Mouse (Mus musculus) cerebellum, postnatal 4 days (tissue): ENCODE results near the gene Adamts6.

Experiments used
- DNase-seq, 2 experiments: peaks; one replicate each; pipeline ENCODE4 v3.0.0; 2022; ENCODE audit warnings: low spot score in 2 of 2, mixed read lengths in 1 of 2

Gene Adamts6

DNA sequence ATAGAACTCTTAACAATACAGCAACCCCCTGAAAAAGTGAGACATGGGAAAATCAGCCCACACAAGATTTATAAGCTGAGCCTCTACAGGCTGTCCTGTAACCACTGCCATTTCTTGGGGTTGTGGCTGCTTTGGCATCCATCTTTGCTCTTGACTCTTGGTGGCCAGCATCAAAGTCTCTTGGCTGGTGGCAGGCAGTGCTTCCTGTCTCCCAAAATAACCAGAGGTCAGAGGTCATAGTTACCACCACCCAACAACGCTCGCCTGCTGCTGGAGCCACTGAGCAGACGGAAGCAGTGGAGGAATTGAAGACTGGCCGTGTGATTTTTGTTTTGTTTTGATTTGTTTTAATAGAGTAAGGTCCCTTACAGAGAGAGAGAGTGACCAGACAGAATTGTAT is 228.5 kb downstream of the Adamts6 start:
- DNase-seq, result no peak

DNA sequence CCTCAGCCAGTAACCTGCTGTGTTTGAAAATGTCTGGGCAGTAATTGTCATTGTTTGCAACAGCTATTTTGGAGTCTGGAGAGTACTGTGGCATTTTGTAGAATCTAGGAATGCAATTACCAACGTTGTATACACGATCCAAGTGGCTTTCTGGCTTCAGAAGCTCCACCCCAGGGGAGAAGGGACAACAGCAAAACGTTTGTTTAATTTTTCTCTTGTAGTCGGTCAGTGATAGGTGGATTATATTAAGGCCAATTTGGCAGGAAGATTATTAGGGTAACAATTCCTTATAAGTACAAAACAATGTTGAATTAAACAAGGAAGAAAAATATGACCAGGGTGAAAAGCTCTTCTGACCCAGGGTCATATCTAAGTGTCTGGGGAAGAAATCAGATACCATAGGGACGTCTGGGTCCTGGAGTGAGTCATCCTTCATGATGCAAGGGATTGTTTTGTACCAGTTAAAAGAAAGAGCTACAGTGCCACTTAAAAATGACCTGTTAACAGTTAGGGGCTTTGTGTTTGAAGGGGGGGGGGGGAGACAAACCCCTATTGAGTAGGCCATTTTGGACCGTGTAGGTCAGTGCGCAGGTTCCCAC is 229.2 kb downstream of the Adamts6 start:
- DNase-seq, result no peak

DNA sequence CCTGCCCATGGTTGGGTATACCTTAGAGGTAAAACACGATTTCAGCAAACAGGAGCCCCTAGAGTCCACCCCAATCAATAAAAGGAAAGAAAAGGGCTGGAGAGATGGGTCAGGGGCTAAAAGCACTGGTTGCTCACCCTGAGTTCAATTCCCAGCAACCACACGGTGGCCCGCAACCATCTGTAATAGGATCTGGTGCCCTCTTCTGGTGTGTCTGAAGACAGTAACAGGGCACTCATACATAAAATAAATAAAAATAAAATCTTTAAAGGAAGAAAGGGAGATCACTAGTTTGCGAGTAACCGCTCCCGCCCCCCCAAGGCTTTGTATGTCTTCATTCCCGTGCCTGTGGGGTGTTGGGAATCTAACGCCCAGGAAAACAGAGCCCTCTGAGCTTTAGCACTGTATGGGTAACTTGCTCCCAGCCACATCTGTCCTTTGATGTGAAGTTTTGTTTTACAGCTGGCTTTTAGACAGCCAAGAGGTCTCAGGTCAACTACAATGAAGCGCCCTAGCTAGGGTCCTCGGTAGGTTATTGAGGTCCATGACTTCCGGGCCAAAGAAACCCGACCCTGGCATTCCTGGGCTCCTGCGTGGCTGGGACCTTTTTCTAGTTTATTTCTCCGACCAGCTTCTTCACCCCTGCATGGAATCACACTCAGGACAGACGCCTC is 230.1 kb downstream of the Adamts6 start:
- DNase-seq, result no peak

DNA sequence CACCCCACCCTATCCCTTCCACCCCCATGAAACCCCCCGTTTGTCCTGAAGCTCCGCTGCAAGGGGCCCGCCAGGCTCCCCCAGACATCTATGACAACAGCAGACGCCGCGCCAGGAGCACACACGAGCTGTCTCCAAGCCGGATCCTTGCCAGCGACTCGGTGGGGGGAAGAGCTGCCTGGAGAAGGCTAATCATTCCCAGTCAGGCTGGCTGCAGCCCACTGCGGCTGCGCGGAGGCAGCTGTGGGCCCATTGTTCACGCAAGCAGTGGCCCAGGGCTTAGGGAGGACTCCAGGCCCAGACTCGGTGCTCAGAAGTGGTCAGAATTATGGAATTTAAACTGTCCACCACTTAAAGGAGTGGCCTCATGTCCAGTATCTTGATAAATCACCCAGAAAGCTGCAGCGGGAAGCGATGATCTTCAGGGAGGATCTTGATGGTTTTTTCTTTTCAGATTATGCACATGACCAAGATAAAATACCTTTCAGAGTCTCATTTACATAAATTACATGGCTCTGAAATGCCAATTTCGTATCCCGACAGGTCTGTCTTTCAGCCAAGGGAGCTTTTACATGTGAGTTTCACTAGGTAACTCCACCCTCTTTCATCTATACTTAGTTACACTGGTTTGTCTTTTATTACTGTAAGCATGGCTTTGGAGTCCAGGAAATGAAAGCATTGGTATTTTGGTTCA is 230.8 kb downstream of the Adamts6 start:
- peak; percentile 85 to 95 for DNase-seq

DNA sequence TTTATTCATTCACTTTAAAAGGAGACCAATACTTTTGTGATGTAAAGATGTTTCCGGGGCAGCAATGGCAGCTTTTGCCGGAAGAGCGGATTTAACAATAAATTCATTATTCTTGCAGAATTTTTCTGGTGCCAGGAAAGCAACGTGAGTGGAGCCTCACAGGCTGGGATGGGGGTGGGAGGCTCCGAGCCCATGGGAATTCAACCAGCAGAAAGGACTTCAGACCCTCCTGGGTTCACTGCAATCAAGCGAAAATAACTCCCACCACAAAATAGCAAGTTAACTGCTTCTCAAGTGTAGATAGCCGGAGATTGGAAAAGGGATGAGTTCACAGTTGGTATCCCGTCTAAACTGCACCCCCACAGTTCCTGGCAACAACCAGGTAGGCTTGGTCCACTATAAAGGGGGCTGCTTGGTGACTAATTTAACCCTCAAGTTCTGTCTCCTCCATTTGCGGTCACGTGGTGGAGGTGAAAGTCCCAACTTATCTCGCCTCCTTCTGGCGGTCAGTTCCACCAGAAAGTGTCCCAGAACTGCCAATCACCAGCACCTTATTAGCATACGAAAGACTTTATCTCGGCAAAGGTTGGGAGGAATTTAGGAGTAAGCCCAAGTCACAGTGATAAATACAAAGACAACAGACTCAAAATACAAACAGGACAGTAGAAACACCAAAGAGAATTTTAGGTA is 231.5 kb downstream of the Adamts6 start:
- DNase-seq, result peak in 1 of 2 experiments; percentile 43

DNA sequence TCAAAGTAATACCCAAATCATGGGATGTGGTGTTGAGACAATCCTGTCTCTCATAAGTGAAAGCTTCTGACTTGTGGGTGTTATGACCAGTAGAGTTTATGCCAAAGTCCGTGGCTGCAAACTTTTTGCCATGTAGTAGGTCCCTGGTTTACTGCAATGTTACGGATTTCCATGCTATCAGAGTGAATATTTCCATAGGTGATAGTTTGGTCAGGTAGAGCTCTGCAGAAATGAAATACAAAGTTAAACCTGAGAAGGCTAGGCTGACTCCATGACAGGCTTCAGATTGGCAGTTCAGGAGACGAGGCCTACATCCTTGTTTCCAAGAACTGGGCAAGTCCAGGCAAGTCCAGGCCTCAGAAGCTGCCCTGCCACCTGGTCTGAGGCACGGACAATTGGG is 232.3 kb downstream of the Adamts6 start:
- DNase-seq, result no peak

DNA sequence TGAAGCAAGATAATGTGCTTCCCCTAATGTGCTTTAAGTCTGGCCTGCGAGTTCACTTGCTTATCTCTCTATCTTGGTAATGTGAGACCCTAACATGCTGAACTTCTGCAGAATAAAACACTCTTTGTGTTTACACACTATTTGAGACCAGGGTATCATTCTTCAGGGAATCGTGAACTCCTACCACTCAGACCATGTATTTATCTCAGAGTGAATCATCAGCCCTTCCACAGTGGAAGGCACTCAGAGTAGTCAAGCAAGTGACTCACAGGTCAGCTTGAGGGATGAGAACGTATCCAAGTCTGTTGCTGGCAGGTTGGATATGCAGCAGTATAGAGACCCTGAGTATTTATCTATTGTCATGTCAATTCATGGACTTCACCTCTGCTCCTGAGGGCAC is 232.8 kb downstream of the Adamts6 start:
- no peak for DNase-seq

DNA sequence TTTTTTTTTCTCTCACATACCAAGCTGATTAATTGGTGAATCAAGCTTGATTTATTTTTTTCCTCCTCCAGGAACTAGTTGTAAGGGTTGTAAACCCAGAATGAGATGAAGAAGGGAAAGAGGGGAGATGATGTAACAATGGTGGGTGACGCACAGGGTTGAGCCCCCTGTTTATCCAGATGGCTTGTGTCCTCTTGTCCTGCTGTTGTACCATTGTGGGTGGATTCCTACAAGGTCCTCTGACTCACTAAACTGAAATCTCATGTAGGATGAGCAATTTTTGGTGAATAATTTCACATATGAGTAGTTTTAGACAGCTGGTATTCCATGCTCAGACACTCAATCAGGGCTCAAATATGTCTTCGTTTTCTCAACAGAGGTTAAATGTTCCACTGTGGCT is 233.9 kb downstream of the Adamts6 start:
- no peak for DNase-seq

DNA sequence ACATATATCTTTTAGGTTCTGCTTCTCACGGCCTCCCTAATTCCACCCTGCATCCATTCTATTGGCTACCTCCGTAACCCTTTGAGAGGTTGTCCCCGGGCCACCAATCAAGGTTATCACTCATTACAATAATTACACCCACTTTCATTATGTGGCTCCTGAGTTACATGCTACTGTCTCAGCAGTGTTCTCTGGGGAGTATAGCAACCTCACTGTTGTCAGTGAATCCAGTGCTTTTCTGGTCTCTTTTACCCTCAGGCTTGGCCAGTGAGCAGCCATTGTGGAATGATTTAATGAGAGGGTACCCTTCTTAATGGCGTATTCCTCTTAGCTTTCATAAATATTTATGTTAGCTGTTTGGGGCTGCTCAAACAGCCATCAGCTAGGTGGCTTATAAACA is 238.0 kb downstream of the Adamts6 start:
- DNase-seq, result no peak

DNA sequence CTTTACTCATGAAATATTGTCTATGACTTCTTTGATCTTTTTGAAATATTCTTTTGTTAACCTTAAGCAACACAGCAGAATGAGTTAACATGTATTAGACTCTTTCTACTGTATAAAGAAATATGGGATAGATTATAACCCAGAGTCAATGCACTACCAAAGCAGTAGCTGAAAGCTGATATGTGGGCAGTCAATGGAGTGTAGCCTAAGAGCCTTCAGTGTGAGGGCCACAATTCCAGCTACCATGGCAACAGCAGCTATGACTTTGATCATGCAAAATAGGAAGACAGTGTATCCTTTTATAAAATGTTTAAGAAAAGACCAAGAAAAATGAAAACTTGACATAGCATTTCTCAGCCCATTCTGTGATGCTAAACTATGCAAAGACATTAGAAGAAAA is 241.6 kb downstream of the Adamts6 start:
- no peak for DNase-seq

DNA sequence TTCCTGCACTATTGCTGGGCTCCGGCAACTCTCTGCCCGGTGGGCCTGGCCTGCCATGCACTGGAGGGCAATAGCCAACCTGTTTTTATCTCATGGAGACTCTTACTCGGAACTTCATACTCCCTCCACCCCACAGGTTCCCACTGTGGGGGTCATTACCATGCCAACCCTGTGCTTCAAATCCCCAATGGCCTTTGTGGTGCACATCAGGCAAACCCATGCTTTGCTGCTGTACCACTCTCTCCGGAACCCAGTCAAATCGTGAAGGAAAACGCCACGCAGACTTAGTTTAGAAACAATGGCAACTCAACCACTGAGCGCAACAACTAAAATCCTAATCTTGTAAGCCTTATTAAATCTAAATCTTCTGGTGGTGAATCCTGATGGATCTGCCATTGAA is 244.2 kb downstream of the Adamts6 start:
- DNase-seq, result no peak

DNA sequence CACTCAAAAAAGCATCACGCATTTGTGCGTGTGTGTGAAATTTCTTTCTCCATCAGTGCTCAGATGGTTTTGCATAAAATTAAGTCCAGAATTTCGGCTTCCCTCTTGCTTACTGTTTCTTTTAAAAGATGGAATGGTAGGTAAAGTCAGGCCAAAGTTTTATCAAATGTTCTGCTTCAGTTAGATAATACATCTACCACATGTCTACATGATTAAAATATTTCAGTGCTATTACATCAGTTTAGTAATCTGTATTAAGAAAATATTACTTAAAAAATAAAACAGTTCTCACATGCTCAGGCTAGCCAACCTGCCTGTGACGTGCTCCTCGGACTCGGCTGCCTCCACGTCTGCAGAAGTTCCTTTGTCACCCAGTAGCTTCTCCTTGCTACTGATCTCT is 245.1 kb downstream of the Adamts6 start:
- DNase-seq, result no peak

DNA sequence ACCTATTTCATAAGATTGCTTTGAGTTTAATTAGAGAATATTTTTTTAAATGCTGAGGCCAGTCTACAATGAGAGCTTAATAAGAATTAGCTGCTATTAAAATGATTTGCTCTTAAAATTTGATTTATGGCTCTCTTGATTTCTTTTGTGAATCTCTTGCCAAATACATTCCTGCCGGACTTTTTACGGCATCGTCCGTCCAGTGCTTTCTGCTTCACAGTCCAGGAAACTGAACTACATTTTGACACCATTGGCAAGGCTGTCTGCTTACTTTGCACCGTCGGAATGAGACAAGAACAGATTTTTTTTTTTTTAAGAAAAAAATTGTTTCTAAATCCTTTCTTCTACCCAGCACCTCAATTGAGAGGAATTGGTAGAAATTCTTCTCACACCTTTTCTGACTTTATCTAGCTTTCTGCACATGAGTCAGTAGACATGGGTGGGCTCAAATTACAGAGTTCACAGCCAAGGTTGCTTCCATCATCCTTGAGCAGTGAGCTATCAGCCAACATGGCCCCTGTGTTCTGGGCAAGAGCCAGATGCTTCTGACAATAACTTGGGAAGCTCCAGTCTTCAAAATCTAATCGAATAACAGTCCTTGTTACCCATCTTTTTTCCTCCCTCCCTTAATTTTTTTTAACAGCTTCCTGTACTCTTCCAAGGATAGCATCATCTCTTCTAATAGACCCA is 246.3 kb downstream of the Adamts6 start:
- no peak for DNase-seq

DNA sequence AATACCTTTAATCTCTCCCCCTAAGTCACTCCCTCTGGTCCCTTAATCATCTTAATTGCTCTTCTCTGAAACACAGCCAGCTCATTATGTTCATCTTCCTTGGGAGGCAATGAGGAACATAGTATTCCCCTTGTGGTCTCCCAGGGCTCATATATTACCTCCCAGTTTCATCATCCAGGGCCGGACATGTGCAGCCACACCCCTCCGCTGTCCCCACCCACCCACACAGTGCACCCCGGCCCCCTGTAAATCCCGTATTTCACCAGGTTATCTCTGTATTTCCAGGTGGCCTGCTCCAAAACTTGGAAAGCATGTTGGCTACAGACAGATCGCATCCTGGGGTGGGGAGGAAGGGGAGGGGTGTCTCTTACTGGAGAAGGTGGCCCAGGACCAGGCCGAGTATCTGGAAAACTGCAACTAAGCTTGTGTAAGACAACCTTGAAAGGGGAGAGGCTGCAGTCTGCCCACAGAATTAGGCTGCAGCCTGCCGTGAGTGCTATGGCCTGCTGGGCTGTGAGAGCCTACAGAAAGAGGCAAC is 253.3 kb downstream of the Adamts6 start:
- DNase-seq, result no peak

DNA sequence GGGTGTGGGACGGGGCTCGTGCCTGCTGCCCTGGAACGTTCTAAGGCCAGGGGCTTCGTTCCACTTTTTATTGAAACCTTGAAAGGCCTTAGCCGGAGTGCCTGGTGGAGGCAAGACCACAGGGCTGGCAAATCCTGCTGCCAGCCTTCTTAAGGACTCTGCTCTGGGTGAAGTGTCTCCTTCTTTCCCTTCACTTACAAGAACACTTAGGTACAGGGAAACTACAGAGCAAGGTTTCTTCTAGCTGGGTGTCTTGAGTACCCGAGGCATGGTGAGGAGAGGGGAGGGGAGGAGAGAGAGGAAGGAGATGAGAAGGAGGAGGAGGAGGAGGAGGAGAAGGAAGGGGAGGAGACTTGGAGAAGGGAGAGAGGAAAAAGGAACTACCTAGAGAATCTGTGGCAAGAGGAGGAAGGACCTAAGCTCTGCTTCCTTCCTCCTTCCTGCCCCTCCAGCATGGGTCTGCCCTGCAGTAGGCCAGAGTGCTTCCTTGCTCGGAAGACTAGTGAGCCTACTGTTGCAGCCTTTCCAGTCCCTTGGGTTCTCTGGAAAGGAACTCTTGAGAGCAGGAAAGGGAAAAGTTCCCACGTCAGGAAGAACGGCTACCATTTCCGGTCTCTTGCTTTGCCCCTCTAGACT is 254.6 kb downstream of the Adamts6 start:
- no peak for DNase-seq

DNA sequence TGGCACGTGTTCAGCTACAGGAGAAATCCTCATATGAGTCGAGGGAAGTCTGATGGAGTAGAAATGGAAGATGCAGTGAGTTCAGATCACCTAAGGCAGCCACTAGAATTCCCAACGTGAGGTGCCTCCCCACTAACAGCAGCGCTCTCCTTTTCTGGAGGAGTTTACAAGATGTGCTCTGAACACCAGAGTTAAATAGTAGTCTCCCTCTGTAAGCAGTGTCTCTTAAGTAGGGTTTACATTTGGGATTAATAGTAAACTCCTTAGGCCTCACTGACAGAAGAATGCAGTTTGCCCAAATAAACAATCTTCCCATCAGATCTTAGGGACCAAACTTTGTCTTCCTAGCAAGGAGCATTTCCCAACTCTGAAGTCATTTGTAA is 255.1 kb downstream of the Adamts6 start:
- no peak for DNase-seq
